Mouse (Mus musculus) limb, embryonic 15.5 days (tissue): Measurements from ENCODE around the gene Isoc2a. TPM values are rescaled to one million over a fixed set of nuclear protein-coding genes. Genes with fewer than 3 reads are reported as not detected.
A peak's percentile ranks its signal among the peaks of the same experiment; 100 is the strongest.
"Not testable (repeated sequence)": the region's sequence is repeated elsewhere in the genome, so short reads cannot be mapped to it uniquely, and the experiment has no call there.

Source experiments
- ATAC-seq: fragments of 200-750 bp; cut with Nextera tagmentation; 2 replicates; pipeline ENCODE4 v1.8.0; 2017; ENCODE audit warnings: low read depth, moderate TSS enrichment; ENCODE audit not compliant: insufficient number of reproducible peaks, low FRiP score, low TSS enrichment
- H3K27ac ChIP-seq: fragments of 300-500 bp; sonication (generic); 2 replicates; pipeline ENCODE4 v1.5.1; 2015; ENCODE audit warnings: moderate library complexity, mild to moderate bottlenecking, inconsistent platforms
- H3K27me3 ChIP-seq: fragments of 300-500 bp; sonication (generic); 2 replicates; pipeline ENCODE4 v1.6.1; 2015; ENCODE audit warnings: inconsistent platforms
- H3K36me3 ChIP-seq: fragments of 300-500 bp; sonication (generic); 2 replicates; pipeline ENCODE4 v1.6.1; 2015; ENCODE audit warnings: inconsistent platforms
- H3K4me1 ChIP-seq: fragments of 300-500 bp; sonication (generic); 2 replicates; pipeline ENCODE4 v1.6.1; 2015; ENCODE audit warnings: inconsistent platforms
- H3K4me2 ChIP-seq: fragments of 300-500 bp; sonication (generic); 2 replicates; pipeline ENCODE4 v1.6.1; 2015; ENCODE audit warnings: mild to moderate bottlenecking, inconsistent platforms
- H3K4me3 ChIP-seq: fragments of 300-500 bp; sonication (generic); 2 replicates; pipeline ENCODE4 v1.5.1; 2015; ENCODE audit warnings: mild to moderate bottlenecking, inconsistent platforms
- H3K9ac ChIP-seq: fragments of 300-500 bp; sonication (generic); 2 replicates; pipeline ENCODE4 v1.6.1; 2015; ENCODE audit warnings: inconsistent platforms
- H3K9me3 ChIP-seq: fragments of 300-500 bp; sonication (generic); 2 replicates; pipeline ENCODE4 v1.6.1; 2016; ENCODE audit warnings: inconsistent platforms
- WGBS: fragments of 180-500 bp; shearing (Covaris S2); methylation state at CpG from one replicate; pipeline ENCODE4 v1.1.7; 2015; 5-methylcytosine and 5-hydroxymethylcytosine counted together
- polyA plus RNA-seq: library from polyadenylated mRNA; unstranded; fragments of >200 nt; fragmentation: Nextera tagmentation; extraction: Ambion mirVana; gene quantifications from 2 replicates; pipeline ENCODE4 v1.2.1, GENCODE M21; 2015

Gene Isoc2a
- polyA plus RNA-seq, 1 experiment from 2014 or later: 0.86 TPM

- Histone ChIP-seq H3K4me3 (no peak overlapping the region), H3K4me1 (no peaks in the 10 kb centered on the region), H3K9me3 (no peaks in the 10 kb centered on the region), H3K27ac (no peak overlapping the region), H3K36me3 (no peaks in the 10 kb centered on the region), H3K9ac (no peak overlapping the region), H3K4me2 (no peak overlapping the region), H3K27me3 (peaks cover 11% of the 10 kb centered on the region)
- WGBS: 74% methylated on average over 11 of the region's 11 CpGs
- ATAC-seq: no peak
Measured at GRCm38 (mm10) chr7:4850621-4851314, 26.2 kb upstream of the Isoc2a start.

- no peak for ATAC-seq
- no peak overlapping the region for H3K9ac ChIP-seq
- no peaks in the 10 kb centered on the region for H3K4me1 ChIP-seq
- no peaks in the 10 kb centered on the region for H3K9me3 ChIP-seq
- H3K4me2 ChIP-seq: no peak overlapping the region
- H3K27me3 ChIP-seq: peaks cover 8% of the 10 kb centered on the region
- 73% methylated on average over 8 of the region's 8 CpGs for WGBS
- no peaks in the 10 kb centered on the region for H3K36me3 ChIP-seq
- H3K27ac ChIP-seq: no peak overlapping the region
- H3K4me3 ChIP-seq: no peak overlapping the region
Measured at GRCm38 (mm10) chr7:4851315-4851688, 25.7 kb upstream of the Isoc2a start.

GRCm38 (mm10) chr7:4853613-4854012, 23.3 kb upstream of the Isoc2a start:
- no peaks in the 10 kb centered on the region for H3K9me3 ChIP-seq
- H3K27me3 ChIP-seq: peaks cover 10% of the 10 kb centered on the region
- no peak overlapping the region for H3K4me2 ChIP-seq
- no peaks in the 10 kb centered on the region for H3K4me1 ChIP-seq
- H3K27ac ChIP-seq: no peak overlapping the region
- H3K4me3 ChIP-seq: no peak overlapping the region
- 72% methylated on average over 3 of the region's 3 CpGs for WGBS
- no peak overlapping the region for H3K9ac ChIP-seq
- H3K36me3 ChIP-seq: no peaks in the 10 kb centered on the region
- no peak for ATAC-seq

GRCm38 (mm10) chr7:4856508-4856907, 20.4 kb upstream of the Isoc2a start:
- Histone ChIP-seq H3K9ac (no peak overlapping the region), H3K4me2 (no peak overlapping the region), H3K4me1 (no peaks in the 10 kb centered on the region), H3K9me3 (no peaks in the 10 kb centered on the region), H3K36me3 (no peaks in the 10 kb centered on the region), H3K27ac (no peak overlapping the region), H3K4me3 (no peak overlapping the region), H3K27me3 (peaks cover 5% of the 10 kb centered on the region)
- no peak for ATAC-seq
- 84% methylated on average over 9 of the region's 9 CpGs for WGBS

- H3K4me3 ChIP-seq: no peak overlapping the region
- peaks cover 5% of the 10 kb centered on the region for H3K27me3 ChIP-seq
- H3K27ac ChIP-seq: no peak overlapping the region
- H3K9ac ChIP-seq: no peak overlapping the region
- ATAC-seq: no peak
- H3K9me3 ChIP-seq: no peaks in the 10 kb centered on the region
- 52% methylated on average over 7 of the region's 7 CpGs for WGBS
- H3K36me3 ChIP-seq: no peaks in the 10 kb centered on the region
- no peaks in the 10 kb centered on the region for H3K4me1 ChIP-seq
- no peak overlapping the region for H3K4me2 ChIP-seq
Measured at GRCm38 (mm10) chr7:4857321-4857720, 19.6 kb upstream of the Isoc2a start.

- no peaks in the 10 kb centered on the region for H3K36me3 ChIP-seq
- peaks cover 5% of the 10 kb centered on the region for H3K27me3 ChIP-seq
- no peak overlapping the region for H3K9ac ChIP-seq
- peaks cover 3% of the 10 kb centered on the region; the same call in 1 of the 2 replicates for H3K4me1 ChIP-seq
- H3K4me2 ChIP-seq: no peak overlapping the region
- ATAC-seq: no peak
- H3K4me3 ChIP-seq: no peak overlapping the region
- 52% methylated on average over 12 of the region's 12 CpGs for WGBS
- H3K9me3 ChIP-seq: no peaks in the 10 kb centered on the region
- H3K27ac ChIP-seq: no peak overlapping the region
Measured at GRCm38 (mm10) chr7:4859418-4859978, 17.5 kb upstream of the Isoc2a start.

GRCm38 (mm10) chr7:4860926-4861325, 16.0 kb upstream of the Isoc2a start:
- H3K9ac ChIP-seq, H3K27me3 ChIP-seq, H3K9me3 ChIP-seq, H3K4me3 ChIP-seq, ATAC-seq, H3K36me3 ChIP-seq, H3K4me2 ChIP-seq, H3K4me1 ChIP-seq: not testable (repeated sequence)
- H3K27ac ChIP-seq: 0 out of 2 replicates have a peak overlapping the region, but pooled peaks have one; percentile 0
- 57% methylated on average over 3 of the region's 3 CpGs for WGBS

- WGBS: 21% methylated on average over 1 of the region's 1 CpGs
- Histone ChIP-seq H3K9ac (no peak overlapping the region), H3K9me3 (no peaks in the 10 kb centered on the region), H3K4me1 (peaks cover 24% of the 10 kb centered on the region), H3K27ac (peak overlapping the region; percentile 51; the same call in 1 of the 2 replicates), H3K4me3 (no peak overlapping the region), H3K4me2 (no peak overlapping the region), H3K27me3 (no peaks in the 10 kb centered on the region), H3K36me3 (no peaks in the 10 kb centered on the region)
- ATAC-seq: no peak
Measured at GRCm38 (mm10) chr7:4863041-4863440, 13.9 kb upstream of the Isoc2a start.

- Histone ChIP-seq H3K4me3 (no peak overlapping the region), H3K4me2 (no peak overlapping the region), H3K9ac (no peak overlapping the region), H3K9me3 (no peaks in the 10 kb centered on the region), H3K4me1 (peaks cover 24% of the 10 kb centered on the region), H3K27me3 (no peaks in the 10 kb centered on the region), H3K27ac (peak overlapping the region; percentile 51; the same call in 1 of the 2 replicates), H3K36me3 (no peaks in the 10 kb centered on the region)
- WGBS: 75% methylated on average over 7 of the region's 7 CpGs
- ATAC-seq: no peak
Measured at GRCm38 (mm10) chr7:4863541-4864080, 13.3 kb upstream of the Isoc2a start.

GRCm38 (mm10) chr7:4864130-4864845, 12.7 kb upstream of the Isoc2a start:
- 64% methylated on average over 5 of the region's 5 CpGs for WGBS
- H3K9me3 ChIP-seq: no peaks in the 10 kb centered on the region
- no peak overlapping the region for H3K4me3 ChIP-seq
- H3K36me3 ChIP-seq: no peaks in the 10 kb centered on the region
- H3K27me3 ChIP-seq: no peaks in the 10 kb centered on the region
- H3K4me2 ChIP-seq: no peak overlapping the region
- H3K4me1 ChIP-seq: peaks cover 24% of the 10 kb centered on the region
- no peak for ATAC-seq
- no peak overlapping the region for H3K9ac ChIP-seq
- no peak overlapping the region for H3K27ac ChIP-seq

- ATAC-seq: no peak
- H3K4me3 ChIP-seq: peak overlapping the region; percentile 55
- H3K4me2 ChIP-seq: peak overlapping the region; percentile 59
- H3K9me3 ChIP-seq: no peaks in the 10 kb centered on the region
- 66% methylated on average over 5 of the region's 5 CpGs for WGBS
- no peaks in the 10 kb centered on the region for H3K36me3 ChIP-seq
- H3K27me3 ChIP-seq: no peaks in the 10 kb centered on the region
- H3K27ac ChIP-seq: peak overlapping the region; percentile 12; the same call in 1 of the 2 replicates
- peaks cover 24% of the 10 kb centered on the region for H3K4me1 ChIP-seq
- no peak overlapping the region for H3K9ac ChIP-seq
Measured at GRCm38 (mm10) chr7:4865090-4865489, 11.9 kb upstream of the Isoc2a start.
